Mouse (Mus musculus): ENCODE measurements around the gene Arl8a. TPM values are rescaled to one million over a fixed set of nuclear protein-coding genes. Genes with fewer than 3 reads are reported as not detected.
A peak's percentile ranks its signal among the peaks of the same experiment; 100 is the strongest.

Arl8a gene
- total RNA-seq, 2 experiments from 2014 or later = 29.9 to 31.8 TPM

GRCm38 (mm10) chr1:135195907-135196440 is 49.4 kb downstream of the Arl8a start:
- intact Hi-C loops (cut with DNase I) = no loop called here
- peak; percentile 55 to 57 for DNase-seq

GRCm38 (mm10) chr1:135198412-135198811 is 51.8 kb downstream of the Arl8a start:
- DNase-seq = no peak
- intact Hi-C loops (cut with DNase I) = no loop called here

GRCm38 (mm10) chr1:135199014-135199819 is 52.6 kb downstream of the Arl8a start:
- intact Hi-C loops (cut with DNase I) = no loop called here

GRCm38 (mm10) chr1:135200400-135200799 is 53.8 kb downstream of the Arl8a start:
- no peak for DNase-seq
- intact Hi-C loops (cut with DNase I) = no loop called here

More at GRCm38 (mm10) chr1:135199014-135199819, 52.6 kb downstream of the Arl8a start:
- no peak for DNase-seq

- intact Hi-C loops (cut with DNase I) = no loop called here
- peak in 1 of 2 experiments; percentile 20 for DNase-seq
Measured at GRCm38 (mm10) chr1:135204196-135205126, 57.8 kb downstream of the Arl8a start.

GRCm38 (mm10) chr1:135205257-135205656 is 58.6 kb downstream of the Arl8a start:
- intact Hi-C loops (cut with DNase I) = no loop called here
- DNase-seq = no peak

Other genes with a start within 250 kb of the Arl8a start
- 100 to 1,000 TPM; 130 to 131 TPM for gene Ppp1r12b, start 190.9 kb upstream of the Arl8a start, total RNA-seq (2021)
- 10 to 100 TPM in 1 of 2 experiments, 1 to 10 TPM in 1; 9.6 to 10.1 TPM for gene Ube2t, start 184.3 kb upstream of the Arl8a start, total RNA-seq (2021)
- 10 to 100 TPM; 12.3 to 17.4 TPM for gene Lgr6, start 41.5 kb upstream of the Arl8a start, total RNA-seq (2021)
- under 1 TPM; 0.60 to 0.82 TPM for gene Ptpn7, start 14.1 kb upstream of the Arl8a start, total RNA-seq (2021)
- gene Gpr37l1, start 20.9 kb downstream of the Arl8a start, total RNA-seq (2021) = under 1 TPM in 1 of 2 experiments, not detected in 1; 0.29 TPM
- under 1 TPM; 0.19 to 0.30 TPM for gene Elf3, start 111.7 kb downstream of the Arl8a start, total RNA-seq (2021)
- gene Rnpep, start 137.3 kb downstream of the Arl8a start, total RNA-seq (2021) = 10 to 100 TPM; 20.4 to 21.5 TPM
- 100 to 1,000 TPM; 406 to 428 TPM for gene Timm17a, start 167.0 kb downstream of the Arl8a start, total RNA-seq (2021)
- 1 to 10 TPM; 1.7 to 3.0 TPM for gene Lmod1, start 178.0 kb downstream of the Arl8a start, total RNA-seq (2021)
- gene Shisa4, start 228.4 kb downstream of the Arl8a start, total RNA-seq (2021) = 1 to 10 TPM; 7.2 to 7.8 TPM